Mouse (Mus musculus) liver, embryonic 11.5 days (tissue): ENCODE data around the gene Rin2. TPM values are rescaled to one million over a fixed set of nuclear protein-coding genes. Genes with fewer than 3 reads are reported as not detected.

ENCODE experiments used
- microRNA-seq: library from miRNA; unstranded; fragments of <30 nt; microRNA quantifications from one replicate; pipeline ENCODE4, GENCODE M21; 2017; ENCODE audit warnings: borderline number of aligned reads
- polyA plus RNA-seq: library from polyadenylated mRNA; unstranded; fragments of >200 nt; fragmentation: Nextera tagmentation; extraction: Ambion mirVana; gene quantifications from 2 replicates; pipeline ENCODE4 v1.2.1, GENCODE M21; 2014

Rin2 gene
- polyA plus RNA-seq, 1 experiment from 2014 or later = 7.6 TPM

Small RNAs within 50 kb of the gene (microRNA-seq; reads per million reads assigned to microRNA genes)
- gene Gm25026 = not detected

Other genes starting within 250 kb of the Rin2 start
- gene Naa20, start 226.9 kb downstream of the Rin2 start, polyA plus RNA-seq = 147 and 156 TPM in 2 replicates